Mouse (Mus musculus) midbrain, embryonic 15.5 days (tissue): ENCODE data around the gene Itk. TPM values are rescaled to one million over a fixed set of nuclear protein-coding genes. Genes with fewer than 3 reads are reported as not detected.

Source experiments
- ATAC-seq: fragments of 200-750 bp; cut with Nextera tagmentation; replicated peaks from 2 replicates; pipeline ENCODE4 v1.8.0; 2017; ENCODE audit warnings: moderate TSS enrichment
- H3K27ac ChIP-seq: fragments of 300-500 bp; sonication (generic); 2 replicates; pipeline ENCODE4 v1.5.1; 2015; ENCODE audit warnings: mild to moderate bottlenecking, inconsistent platforms
- H3K27me3 ChIP-seq: fragments of 300-500 bp; sonication (generic); replicated peaks from 2 replicates; pipeline ENCODE4 v1.6.1; 2015; ENCODE audit warnings: inconsistent platforms
- H3K36me3 ChIP-seq: fragments of 300-500 bp; sonication (generic); replicated peaks from 2 replicates; pipeline ENCODE4 v1.6.1; 2015; ENCODE audit warnings: inconsistent platforms
- H3K4me1 ChIP-seq: fragments of 300-500 bp; sonication (generic); 2 replicates; pipeline ENCODE4 v1.6.1; 2015; ENCODE audit warnings: inconsistent platforms
- H3K4me2 ChIP-seq: fragments of 300-500 bp; sonication (generic); 2 replicates; pipeline ENCODE4 v1.6.1; 2015; ENCODE audit warnings: inconsistent platforms, mild to moderate bottlenecking, moderate library complexity
- H3K4me3 ChIP-seq: fragments of 300-500 bp; sonication (generic); 2 replicates; pipeline ENCODE4 v1.5.1; 2015; ENCODE audit warnings: mild to moderate bottlenecking, inconsistent platforms
- H3K9ac ChIP-seq: fragments of 300-500 bp; sonication (generic); 2 replicates; pipeline ENCODE4 v1.6.1; 2015; ENCODE audit warnings: mild to moderate bottlenecking, inconsistent platforms
- H3K9me3 ChIP-seq: fragments of 300-500 bp; sonication (generic); 2 replicates; pipeline ENCODE4 v1.6.1; 2016; ENCODE audit warnings: inconsistent platforms
- WGBS: fragments of 180-500 bp; shearing (Covaris S2); methylation state at CpG from one replicate; pipeline ENCODE4 v1.1.7; 2015; ENCODE audit warnings: mixed read lengths; 5-methylcytosine and 5-hydroxymethylcytosine counted together
- polyA plus RNA-seq: library from polyadenylated mRNA; unstranded; fragments of >200 nt; fragmentation: Nextera tagmentation; extraction: Ambion mirVana; gene quantifications from 2 replicates; pipeline ENCODE4 v1.2.1, GENCODE M21; 2015

The Itk gene
- polyA plus RNA-seq, 1 experiment from 2014 or later, result not detected

GRCm38 (mm10) chr11:46371250-46371649, 18.1 kb downstream of the Itk start:
- Histone ChIP-seq H3K9me3 (no peaks in the 10 kb centered on the region), H3K4me1 (no peaks in the 10 kb centered on the region), H3K4me2 (no peak overlapping the region), H3K36me3 (no peaks in the 10 kb centered on the region), H3K4me3 (no peak overlapping the region), H3K27ac (no peak overlapping the region), H3K27me3 (no peaks in the 10 kb centered on the region), H3K9ac (no peak overlapping the region)
- WGBS, result 94% methylated on average over 8 of the region's 8 CpGs
- ATAC-seq, result no peak

GRCm38 (mm10) chr11:46370457-46370856, 18.9 kb downstream of the Itk start:
- Histone ChIP-seq H3K4me2 (no peak overlapping the region), H3K4me1 (no peaks in the 10 kb centered on the region), H3K27me3 (no peaks in the 10 kb centered on the region), H3K36me3 (no peaks in the 10 kb centered on the region), H3K27ac (no peak overlapping the region), H3K9ac (no peak overlapping the region), H3K4me3 (no peak overlapping the region), H3K9me3 (no peaks in the 10 kb centered on the region)
- ATAC-seq, result no peak
- 94% methylated on average over 4 of the region's 4 CpGs for WGBS

GRCm38 (mm10) chr11:46366357-46366756, 23.0 kb downstream of the Itk start:
- no peak overlapping the region for H3K4me3 ChIP-seq
- ATAC-seq, result no peak
- 87% methylated on average over 3 of the region's 3 CpGs for WGBS

GRCm38 (mm10) chr11:46365744-46366143, 23.6 kb downstream of the Itk start:
- Histone ChIP-seq H3K9ac (no peak overlapping the region), H3K9me3 (no peaks in the 10 kb centered on the region), H3K27ac (no peak overlapping the region), H3K4me1 (no peaks in the 10 kb centered on the region), H3K27me3 (no peaks in the 10 kb centered on the region), H3K4me2 (no peak overlapping the region), H3K36me3 (no peaks in the 10 kb centered on the region), H3K4me3 (no peak overlapping the region)
- WGBS, result 86% methylated on average over 5 of the region's 5 CpGs
- no peak for ATAC-seq

More at GRCm38 (mm10) chr11:46366357-46366756, 23.0 kb downstream of the Itk start:
- Histone ChIP-seq H3K9ac (no peak overlapping the region), H3K27me3 (no peaks in the 10 kb centered on the region), H3K4me1 (no peaks in the 10 kb centered on the region), H3K4me2 (no peak overlapping the region), H3K27ac (no peak overlapping the region), H3K36me3 (no peaks in the 10 kb centered on the region), H3K9me3 (no peaks in the 10 kb centered on the region)

GRCm38 (mm10) chr11:46363864-46364263, 25.5 kb downstream of the Itk start:
- WGBS, result 95% methylated on average over 9 of the region's 9 CpGs
- ATAC-seq, result no peak
- Histone ChIP-seq H3K27me3 (no peaks in the 10 kb centered on the region), H3K4me2 (no peak overlapping the region), H3K4me1 (no peaks in the 10 kb centered on the region), H3K27ac (no peak overlapping the region), H3K4me3 (no peak overlapping the region), H3K36me3 (no peaks in the 10 kb centered on the region), H3K9me3 (no peaks in the 10 kb centered on the region), H3K9ac (no peak overlapping the region)

- H3K4me3 ChIP-seq, result no peak overlapping the region
- no peaks in the 10 kb centered on the region for H3K4me1 ChIP-seq
- no peaks in the 10 kb centered on the region for H3K27me3 ChIP-seq
- ATAC-seq, result no peak
- WGBS, result 88% methylated on average over 18 of the region's 18 CpGs
- no peak overlapping the region for H3K4me2 ChIP-seq
- no peak overlapping the region for H3K9ac ChIP-seq
- H3K27ac ChIP-seq, result no peak overlapping the region
- no peaks in the 10 kb centered on the region for H3K36me3 ChIP-seq
- H3K9me3 ChIP-seq, result no peaks in the 10 kb centered on the region
These were observed 27.0 kb downstream of the Itk start for GRCm38 (mm10) chr11:46362061-46363022.

- no peaks in the 10 kb centered on the region for H3K4me1 ChIP-seq
- 85% methylated on average over 2 of the region's 2 CpGs for WGBS
- no peaks in the 10 kb centered on the region for H3K36me3 ChIP-seq
- H3K27ac ChIP-seq, result no peak overlapping the region
- no peak overlapping the region for H3K9ac ChIP-seq
- H3K27me3 ChIP-seq, result no peaks in the 10 kb centered on the region
- H3K9me3 ChIP-seq, result no peaks in the 10 kb centered on the region
- ATAC-seq, result no peak
- H3K4me3 ChIP-seq, result no peak overlapping the region
- H3K4me2 ChIP-seq, result no peak overlapping the region
These were observed 28.2 kb downstream of the Itk start for GRCm38 (mm10) chr11:46360991-46361665.

GRCm38 (mm10) chr11:46358369-46358768, 30.9 kb downstream of the Itk start:
- no peak overlapping the region for H3K4me2 ChIP-seq
- WGBS, result 84% methylated on average over 1 of the region's 1 CpGs
- no peak for ATAC-seq
- H3K36me3 ChIP-seq, result no peaks in the 10 kb centered on the region
- no peak overlapping the region for H3K9ac ChIP-seq
- H3K4me3 ChIP-seq, result no peak overlapping the region
- H3K27ac ChIP-seq, result no peak overlapping the region
- H3K27me3 ChIP-seq, result no peaks in the 10 kb centered on the region
- H3K4me1 ChIP-seq, result no peaks in the 10 kb centered on the region
- H3K9me3 ChIP-seq, result no peaks in the 10 kb centered on the region

GRCm38 (mm10) chr11:46349681-46350410, 39.5 kb downstream of the Itk start:
- Histone ChIP-seq H3K27ac (no peak overlapping the region), H3K36me3 (no peaks in the 10 kb centered on the region), H3K27me3 (no peaks in the 10 kb centered on the region), H3K9me3 (no peaks in the 10 kb centered on the region), H3K4me1 (no peaks in the 10 kb centered on the region), H3K4me2 (no peak overlapping the region), H3K4me3 (no peak overlapping the region), H3K9ac (no peak overlapping the region)
- 74% methylated on average over 2 of the region's 2 CpGs for WGBS
- no peak for ATAC-seq

GRCm38 (mm10) chr11:46348416-46348815, 40.9 kb downstream of the Itk start:
- no peak for ATAC-seq
- 86% methylated on average over 3 of the region's 3 CpGs for WGBS
- Histone ChIP-seq H3K27me3 (no peaks in the 10 kb centered on the region), H3K4me1 (no peaks in the 10 kb centered on the region), H3K4me3 (no peak overlapping the region), H3K9me3 (no peaks in the 10 kb centered on the region), H3K9ac (no peak overlapping the region), H3K36me3 (no peaks in the 10 kb centered on the region), H3K27ac (no peak overlapping the region), H3K4me2 (no peak overlapping the region)

- 88% methylated on average over 5 of the region's 5 CpGs for WGBS
- no peak for ATAC-seq
- Histone ChIP-seq H3K4me3 (no peak overlapping the region), H3K9ac (no peak overlapping the region), H3K36me3 (no peaks in the 10 kb centered on the region), H3K9me3 (no peaks in the 10 kb centered on the region), H3K4me1 (no peaks in the 10 kb centered on the region), H3K4me2 (no peak overlapping the region), H3K27ac (no peak overlapping the region), H3K27me3 (no peaks in the 10 kb centered on the region)
These were observed 41.6 kb downstream of the Itk start for GRCm38 (mm10) chr11:46347756-46348155.

GRCm38 (mm10) chr11:46343886-46344546, 45.3 kb downstream of the Itk start:
- Histone ChIP-seq H3K9ac (no peak overlapping the region), H3K9me3 (no peaks in the 10 kb centered on the region), H3K27ac (no peak overlapping the region), H3K4me3 (no peak overlapping the region), H3K4me2 (no peak overlapping the region), H3K4me1 (no peaks in the 10 kb centered on the region), H3K27me3 (no peaks in the 10 kb centered on the region), H3K36me3 (no peaks in the 10 kb centered on the region)
- no peak for ATAC-seq
- 64% methylated on average over 5 of the region's 5 CpGs for WGBS
